Mouse (Mus musculus): ENCODE data around the gene Capn9. TPM values are rescaled to one million over a fixed set of nuclear protein-coding genes. Genes with fewer than 3 reads are reported as not detected.
A peak's percentile ranks its signal among the peaks of the same experiment; 100 is the strongest.

The Capn9 gene
- polyA plus RNA-seq, 1 experiment = 0.07 TPM

GRCm38 (mm10) chr8:124569100-124569499 is 6.8 kb upstream of the Capn9 start:
- H3K27me3 ChIP-seq (ENCODE audit: control insufficient read depth, insufficient read depth, low read length) = no peaks in the 10 kb centered on the region
- H3K4me3 ChIP-seq (ENCODE audit: extremely low read depth, insufficient read depth, insufficient read length) = no peak overlapping the region
- no peak overlapping the region for H3K27ac ChIP-seq (ENCODE audit: insufficient read depth, low read length)
- 64% methylated on average over 2 of the region's 2 CpGs for WGBS
- no peak for DNase-seq (ENCODE audit: low read depth in 1 of 2, low spot score in 2 of 2)
- no peak for TF ChIP-seq CTCF (IDR thresholded peaks at IDR 0.05; ENCODE audit: extremely low read depth, insufficient read depth, insufficient read length, insufficient replicate concordance)
- TF ChIP-seq POLR2A (IDR thresholded peaks at IDR 0.05; ENCODE audit: low read depth, low read length) = no peak
- no peaks in the 10 kb centered on the region for H3K36me3 ChIP-seq (ENCODE audit: control insufficient read depth, insufficient read depth, low read length)
- no peaks in the 10 kb centered on the region for H3K4me1 ChIP-seq (ENCODE audit: control insufficient read depth, insufficient read depth, insufficient read length)

GRCm38 (mm10) chr8:124569593-124569992 is 6.3 kb upstream of the Capn9 start, which contains the start of gene Agt:
Agt (minus strand) TSS chr8:124569706.
- 83% methylated on average over 2 of the region's 2 CpGs for WGBS
- Histone ChIP-seq H3K36me3 (ENCODE audit: control insufficient read depth, insufficient read depth, low read length) (no peaks in the 10 kb centered on the region), H3K27me3 (ENCODE audit: control insufficient read depth, insufficient read depth, low read length) (no peaks in the 10 kb centered on the region), H3K4me1 (ENCODE audit: control insufficient read depth, insufficient read depth, insufficient read length) (no peaks in the 10 kb centered on the region), H3K4me3 (ENCODE audit: extremely low read depth, insufficient read depth, insufficient read length) (no peak within 1 kb of the TSS), H3K27ac (ENCODE audit: insufficient read depth, low read length) (no peak within 1 kb of the TSS)
- no peak for TF ChIP-seq POLR2A (IDR thresholded peaks at IDR 0.05; ENCODE audit: low read depth, low read length)
- no peak for TF ChIP-seq CTCF (IDR thresholded peaks at IDR 0.05; ENCODE audit: extremely low read depth, insufficient read depth, insufficient read length, insufficient replicate concordance)
- no peak for DNase-seq (ENCODE audit: low read depth in 1 of 2, low spot score in 2 of 2)

- TF ChIP-seq POLR2A (IDR thresholded peaks at IDR 0.05; ENCODE audit: low read depth, low read length) (no peak), CTCF (IDR thresholded peaks at IDR 0.05; ENCODE audit: extremely low read depth, insufficient read depth, insufficient read length, insufficient replicate concordance) (no peak)
- 83% methylated on average over 8 of the region's 8 CpGs for WGBS
- H3K27ac ChIP-seq (ENCODE audit: insufficient read depth, low read length) = no peak overlapping the region
- H3K27me3 ChIP-seq (ENCODE audit: control insufficient read depth, insufficient read depth, low read length) = no peaks in the 10 kb centered on the region
- no peak for DNase-seq (ENCODE audit: low read depth in 1 of 2, low spot score in 2 of 2)
- no peak overlapping the region for H3K4me3 ChIP-seq (ENCODE audit: extremely low read depth, insufficient read depth, insufficient read length)
- H3K4me1 ChIP-seq (ENCODE audit: control insufficient read depth, insufficient read depth, insufficient read length) = no peaks in the 10 kb centered on the region
- H3K36me3 ChIP-seq (ENCODE audit: control insufficient read depth, insufficient read depth, low read length) = no peaks in the 10 kb centered on the region
These were observed 4.0 kb upstream of the Capn9 start for GRCm38 (mm10) chr8:124571732-124572429.

- no peak for DNase-seq (ENCODE audit: low read depth in 1 of 2, low spot score in 2 of 2)
- Histone ChIP-seq H3K4me1 (ENCODE audit: control insufficient read depth, insufficient read depth, insufficient read length) (no peaks in the 10 kb centered on the region), H3K36me3 (ENCODE audit: control insufficient read depth, insufficient read depth, low read length) (no peaks in the 10 kb centered on the region), H3K4me3 (ENCODE audit: extremely low read depth, insufficient read depth, insufficient read length) (no peak overlapping the region), H3K27ac (ENCODE audit: insufficient read depth, low read length) (no peak overlapping the region), H3K27me3 (ENCODE audit: control insufficient read depth, insufficient read depth, low read length) (no peaks in the 10 kb centered on the region)
- TF ChIP-seq CTCF (IDR thresholded peaks at IDR 0.05; ENCODE audit: extremely low read depth, insufficient read depth, insufficient read length, insufficient replicate concordance) (no peak), POLR2A (IDR thresholded peaks at IDR 0.05; ENCODE audit: low read depth, low read length) (no peak)
These were observed 3.5 kb upstream of the Capn9 start for GRCm38 (mm10) chr8:124572430-124572775.

GRCm38 (mm10) chr8:124573552-124574340 is 2.2 kb upstream of the Capn9 start:
- Histone ChIP-seq H3K36me3 (ENCODE audit: control insufficient read depth, insufficient read depth, low read length) (no peaks in the 10 kb centered on the region), H3K27me3 (ENCODE audit: control insufficient read depth, insufficient read depth, low read length) (no peaks in the 10 kb centered on the region), H3K4me3 (ENCODE audit: extremely low read depth, insufficient read depth, insufficient read length) (no peak overlapping the region), H3K4me1 (ENCODE audit: control insufficient read depth, insufficient read depth, insufficient read length) (no peaks in the 10 kb centered on the region), H3K27ac (ENCODE audit: insufficient read depth, low read length) (no peak overlapping the region)
- DNase-seq (ENCODE audit: low read depth in 1 of 2, low spot score in 2 of 2) = peak; percentile 46 to 76
- 55% methylated on average over 15 of the region's 15 CpGs for WGBS
- peak; percentile 68; the same call in 1 of the 2 replicates for TF ChIP-seq CTCF (IDR thresholded peaks at IDR 0.05; ENCODE audit: extremely low read depth, insufficient read depth, insufficient read length, insufficient replicate concordance)
- TF ChIP-seq POLR2A (IDR thresholded peaks at IDR 0.05; ENCODE audit: low read depth, low read length) = no peak

- no peak for TF ChIP-seq CTCF (IDR thresholded peaks at IDR 0.05; ENCODE audit: extremely low read depth, insufficient read depth, insufficient read length, insufficient replicate concordance)
- no peak for TF ChIP-seq POLR2A (IDR thresholded peaks at IDR 0.05; ENCODE audit: low read depth, low read length)
- 96% methylated on average over 1 of the region's 1 CpGs for WGBS
- H3K4me1 ChIP-seq (ENCODE audit: control insufficient read depth, insufficient read depth, insufficient read length) = no peaks in the 10 kb centered on the region
- no peaks in the 10 kb centered on the region for H3K36me3 ChIP-seq (ENCODE audit: control insufficient read depth, insufficient read depth, low read length)
- no peak for DNase-seq (ENCODE audit: low read depth in 1 of 2, low spot score in 2 of 2)
- no peak overlapping the region for H3K27ac ChIP-seq (ENCODE audit: insufficient read depth, low read length)
- no peak overlapping the region for H3K4me3 ChIP-seq (ENCODE audit: extremely low read depth, insufficient read depth, insufficient read length)
- no peaks in the 10 kb centered on the region for H3K27me3 ChIP-seq (ENCODE audit: control insufficient read depth, insufficient read depth, low read length)
These were observed 840 bp downstream of the Capn9 start for GRCm38 (mm10) chr8:124576751-124577150.

Data from spleen, adult 2 months (tissue).